Mouse (Mus musculus): Measurements from ENCODE around the gene 1700037H04Rik. TPM values are rescaled to one million over a fixed set of nuclear protein-coding genes. Genes with fewer than 3 reads are reported as not detected.

1700037H04Rik gene
- total RNA-seq, 2 experiments from 2014 or later, result 17.9 to 21.2 TPM

Other genes with a start within 250 kb of the 1700037H04Rik start
- gene Gfra4, start 117.0 kb downstream of the 1700037H04Rik start, total RNA-seq (2021), result 1 to 10 TPM; 3.8 to 6.8 TPM
- gene Adam33, start 96.3 kb downstream of the 1700037H04Rik start, total RNA-seq (2021), result 1 to 10 TPM in 1 of 2 experiments, under 1 TPM in 1; 0.92 to 1.8 TPM
- gene Siglec1, start 73.3 kb downstream of the 1700037H04Rik start, total RNA-seq (2021), result under 1 TPM; 0.64 to 0.77 TPM
- 10 to 100 TPM; 44.1 to 52.4 TPM for gene Hspa12b, start 32.8 kb downstream of the 1700037H04Rik start, total RNA-seq (2021)
- gene Gm11037, start 26.6 kb downstream of the 1700037H04Rik start, total RNA-seq (2021), result not detected
- 10 to 100 TPM; 71.0 to 75.9 TPM for gene Cenpb, start 20.0 kb upstream of the 1700037H04Rik start, total RNA-seq (2021)
- gene Cdc25b, start 26.9 kb upstream of the 1700037H04Rik start, total RNA-seq (2021), result 10 to 100 TPM; 12.1 to 14.5 TPM
- gene Spef1, start 27.2 kb upstream of the 1700037H04Rik start, total RNA-seq (2021), result 1 to 10 TPM; 6.2 to 7.1 TPM
- gene Ap5s1, start 47.0 kb upstream of the 1700037H04Rik start, total RNA-seq (2021), result 10 to 100 TPM; 39.4 to 44.0 TPM
- 10 to 100 TPM; 39.6 to 44.6 TPM for gene Mavs, start 74.0 kb upstream of the 1700037H04Rik start, total RNA-seq (2021)
- gene Pank2, start 102.4 kb upstream of the 1700037H04Rik start, total RNA-seq (2021), result 10 to 100 TPM; 35.5 to 36.0 TPM
- gene Rnf24, start 192.8 kb upstream of the 1700037H04Rik start, total RNA-seq (2021), result 1 to 10 TPM; 5.4 to 6.8 TPM